Mouse (Mus musculus) heart, embryonic 12.5 days (tissue): ENCODE measurements around the gene Acvr1b. TPM values are rescaled to one million over a fixed set of nuclear protein-coding genes. Genes with fewer than 3 reads are reported as not detected.

Experiments
- ATAC-seq: fragments of 200-750 bp; cut with Nextera tagmentation; 2 replicates; pipeline ENCODE4 v1.8.0; 2017; ENCODE audit warnings: moderate TSS enrichment, moderate library complexity; ENCODE audit not compliant: insufficient number of reproducible peaks, low FRiP score
- H3K27ac ChIP-seq: fragments of 300-500 bp; sonication (generic); 2 replicates; pipeline ENCODE4 v1.5.1; 2016; ENCODE audit warnings: mild to moderate bottlenecking, moderate library complexity; ENCODE audit not compliant: poor library complexity, severe bottlenecking
- H3K27me3 ChIP-seq: fragments of 300-500 bp; sonication (generic); replicated peaks from 2 replicates; pipeline ENCODE4 v1.6.1; 2016; ENCODE audit warnings: mild to moderate bottlenecking, moderate library complexity
- H3K36me3 ChIP-seq: fragments of 300-500 bp; sonication (generic); 2 replicates; pipeline ENCODE4 v1.6.1; 2016; ENCODE audit warnings: mild to moderate bottlenecking, moderate library complexity
- H3K4me1 ChIP-seq: fragments of 300-500 bp; sonication (generic); replicated peaks from 2 replicates; pipeline ENCODE4 v1.6.1; 2016; ENCODE audit warnings: mild to moderate bottlenecking
- H3K4me2 ChIP-seq: fragments of 300-500 bp; sonication (generic); 2 replicates; pipeline ENCODE4 v1.6.1; 2016; ENCODE audit warnings: mild to moderate bottlenecking, moderate library complexity
- H3K4me3 ChIP-seq: fragments of 300-500 bp; sonication (generic); 2 replicates; pipeline ENCODE4 v1.5.1; 2016; ENCODE audit warnings: mild to moderate bottlenecking
- H3K9ac ChIP-seq: fragments of 300-500 bp; sonication (generic); 2 replicates; pipeline ENCODE4 v1.6.1; 2016; ENCODE audit warnings: mild to moderate bottlenecking, moderate library complexity
- H3K9me3 ChIP-seq: fragments of 300-500 bp; sonication (generic); replicated peaks from 2 replicates; pipeline ENCODE4 v1.6.1; 2016; ENCODE audit warnings: mild to moderate bottlenecking, moderate library complexity
- WGBS: fragments of 180-500 bp; shearing (Covaris S2); methylation state at CpG from one replicate; pipeline ENCODE4 v1.1.7; 2016; 5-methylcytosine and 5-hydroxymethylcytosine counted together
- polyA plus RNA-seq: library from polyadenylated mRNA; unstranded; fragments of >200 nt; fragmentation: Nextera tagmentation; extraction: Ambion mirVana; gene quantifications from 2 replicates; pipeline ENCODE4 v1.2.1, GENCODE M21; 2016

The Acvr1b gene
- polyA plus RNA-seq, 1 experiment from 2014 or later, result 6.8 TPM

DNA sequence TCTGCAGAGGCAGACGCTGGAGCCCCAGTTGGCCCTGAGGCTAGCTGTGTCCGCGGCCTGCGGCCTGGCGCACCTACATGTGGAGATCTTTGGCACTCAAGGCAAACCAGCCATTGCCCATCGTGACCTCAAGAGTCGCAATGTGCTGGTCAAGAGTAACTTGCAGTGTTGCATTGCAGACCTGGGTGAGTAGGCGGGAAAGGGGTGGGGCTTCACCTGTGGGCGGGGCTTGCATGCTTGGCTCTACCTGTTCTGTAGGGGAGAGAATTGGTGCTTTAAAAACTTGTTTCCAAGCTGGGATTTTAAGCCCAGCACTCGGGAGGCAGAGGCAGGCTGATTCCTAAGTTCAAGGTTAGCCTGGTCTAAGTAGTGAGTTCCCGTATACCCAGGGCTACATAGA, 36.4 kb upstream of the Acvr1b start:
- H3K36me3 ChIP-seq, result no peaks in the 10 kb centered on the region
- H3K27me3 ChIP-seq, result peaks cover 40% of the 10 kb centered on the region
- 74% methylated on average over 11 of the region's 11 CpGs for WGBS
- H3K4me3 ChIP-seq, result no peak overlapping the region
- peaks cover 48% of the 10 kb centered on the region for H3K4me1 ChIP-seq
- no peaks in the 10 kb centered on the region; the same call in 1 of the 2 replicates for H3K9me3 ChIP-seq
- no peak overlapping the region for H3K27ac ChIP-seq
- H3K4me2 ChIP-seq, result no peak overlapping the region
- ATAC-seq, result no peak
- H3K9ac ChIP-seq, result no peak overlapping the region

DNA sequence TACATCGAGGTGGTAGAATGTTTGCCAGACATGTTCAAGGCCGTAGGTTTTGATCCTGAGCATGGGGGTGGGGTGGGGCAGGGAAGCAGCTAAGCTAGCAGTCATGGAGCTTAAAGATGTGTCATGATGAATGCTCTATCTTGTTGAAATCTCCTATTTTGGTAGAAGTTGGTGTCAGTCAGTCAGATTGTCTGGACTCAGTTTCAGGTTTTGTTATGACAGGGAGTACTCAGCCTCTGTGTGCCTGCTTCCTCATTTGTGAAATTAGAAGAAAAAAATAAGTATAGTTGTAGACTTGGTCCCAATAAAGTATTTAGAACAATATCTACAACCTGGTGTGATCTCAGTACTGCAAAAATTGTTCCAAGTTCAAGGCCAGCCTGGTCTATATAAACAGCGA, 35.2 kb upstream of the Acvr1b start:
- Histone ChIP-seq H3K36me3 (no peaks in the 10 kb centered on the region), H3K4me3 (no peak overlapping the region), H3K27ac (no peak overlapping the region), H3K9ac (no peak overlapping the region), H3K4me2 (no peak overlapping the region), H3K27me3 (peaks cover 34% of the 10 kb centered on the region), H3K4me1 (peaks cover 59% of the 10 kb centered on the region), H3K9me3 (no peaks in the 10 kb centered on the region; the same call in 1 of the 2 replicates)
- no peak for ATAC-seq
- WGBS, result 74% methylated on average over 3 of the region's 3 CpGs

DNA sequence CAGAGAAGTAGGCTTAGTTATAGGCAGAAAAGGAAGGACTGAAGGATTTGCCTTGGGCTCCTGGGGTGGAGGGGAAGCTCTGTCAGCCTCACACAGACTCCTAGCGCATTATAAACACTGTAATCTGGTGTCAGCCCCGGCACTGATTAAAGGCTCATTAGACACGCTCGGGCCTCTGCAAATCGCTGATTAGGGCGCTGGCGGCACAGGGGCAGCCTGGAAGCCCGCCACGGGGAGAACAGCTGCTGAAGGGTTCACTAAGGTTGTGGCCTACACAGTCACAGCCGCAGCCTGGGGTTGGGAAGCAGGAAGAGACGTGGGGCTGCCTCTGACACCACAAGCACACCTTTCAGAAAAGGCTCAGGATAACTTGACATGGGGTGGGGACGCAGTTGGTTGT, 34.0 kb upstream of the Acvr1b start:
- Histone ChIP-seq H3K27me3 (peaks cover 33% of the 10 kb centered on the region), H3K9me3 (no peaks in the 10 kb centered on the region; the same call in 1 of the 2 replicates), H3K9ac (0 out of 2 replicates have a peak overlapping the region, but pooled peaks have one; percentile 28), H3K36me3 (no peaks in the 10 kb centered on the region), H3K4me1 (peaks cover 59% of the 10 kb centered on the region), H3K4me2 (0 out of 2 replicates have a peak overlapping the region, but pooled peaks have one; percentile 11), H3K4me3 (no peak overlapping the region), H3K27ac (no peak overlapping the region)
- 7% methylated on average over 12 of the region's 12 CpGs for WGBS
- ATAC-seq, result no peak

DNA sequence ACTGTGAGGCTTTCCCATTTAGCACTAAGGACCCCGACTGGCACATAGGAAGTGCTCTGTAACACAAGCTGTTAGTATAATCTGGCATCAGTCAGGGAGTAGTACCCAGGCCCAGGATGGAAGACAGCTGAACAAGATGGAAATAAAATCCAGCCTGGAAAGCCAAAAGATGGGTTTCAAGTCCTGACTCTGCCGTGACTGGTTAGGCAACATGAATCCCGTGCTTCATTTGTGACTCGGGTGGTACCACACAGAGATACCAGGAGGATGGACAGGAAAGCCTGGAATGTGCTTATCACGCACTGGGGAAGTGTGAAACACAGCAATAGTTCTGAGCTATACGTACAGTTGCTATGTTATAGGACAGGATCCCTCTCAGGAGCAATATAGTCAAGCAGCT, 33.3 kb upstream of the Acvr1b start:
- no peaks in the 10 kb centered on the region for H3K36me3 ChIP-seq
- peaks cover 26% of the 10 kb centered on the region for H3K27me3 ChIP-seq
- H3K9ac ChIP-seq, result no peak overlapping the region
- 0 out of 2 replicates have a peak overlapping the region, but pooled peaks have one; percentile 9 for H3K27ac ChIP-seq
- no peaks in the 10 kb centered on the region; the same call in 1 of the 2 replicates for H3K9me3 ChIP-seq
- no peak for ATAC-seq
- H3K4me1 ChIP-seq, result peaks cover 63% of the 10 kb centered on the region
- H3K4me2 ChIP-seq, result peak overlapping the region; percentile 13; the same call in 1 of the 2 replicates
- WGBS, result 20% methylated on average over 6 of the region's 6 CpGs
- no peak overlapping the region for H3K4me3 ChIP-seq

DNA sequence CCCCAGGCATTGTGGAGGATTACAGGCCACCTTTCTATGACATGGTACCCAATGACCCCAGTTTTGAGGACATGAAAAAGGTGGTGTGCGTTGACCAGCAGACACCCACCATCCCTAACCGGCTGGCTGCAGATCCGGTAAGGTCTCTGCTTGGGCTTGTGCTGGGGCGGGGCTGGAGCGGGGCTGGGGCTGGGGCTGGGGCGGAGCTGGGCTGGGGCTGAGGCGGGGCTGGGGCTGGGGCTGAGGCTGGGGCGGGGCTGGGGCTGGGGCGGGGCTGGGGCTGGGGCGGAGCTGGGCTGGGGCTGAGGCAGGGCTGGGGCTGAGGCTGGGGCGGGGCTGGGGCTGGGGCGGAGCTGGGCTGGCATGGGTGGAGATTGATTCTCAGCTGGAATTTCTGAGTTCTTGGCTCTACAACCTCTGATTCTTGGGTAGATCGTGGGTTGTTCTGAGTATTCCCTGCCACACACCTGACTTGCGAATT, 32.8 kb upstream of the Acvr1b start:
- Histone ChIP-seq H3K4me2 (peak overlapping the region; percentile 13; the same call in 1 of the 2 replicates), H3K9ac (no peak overlapping the region), H3K4me1 (peaks cover 66% of the 10 kb centered on the region), H3K9me3 (no peaks in the 10 kb centered on the region; the same call in 1 of the 2 replicates), H3K27me3 (peaks cover 21% of the 10 kb centered on the region), H3K36me3 (no peaks in the 10 kb centered on the region), H3K27ac (no peak overlapping the region), H3K4me3 (no peak overlapping the region)
- WGBS, result 5% methylated on average over 10 of the region's 14 CpGs
- peak; percentile 86 for ATAC-seq

DNA sequence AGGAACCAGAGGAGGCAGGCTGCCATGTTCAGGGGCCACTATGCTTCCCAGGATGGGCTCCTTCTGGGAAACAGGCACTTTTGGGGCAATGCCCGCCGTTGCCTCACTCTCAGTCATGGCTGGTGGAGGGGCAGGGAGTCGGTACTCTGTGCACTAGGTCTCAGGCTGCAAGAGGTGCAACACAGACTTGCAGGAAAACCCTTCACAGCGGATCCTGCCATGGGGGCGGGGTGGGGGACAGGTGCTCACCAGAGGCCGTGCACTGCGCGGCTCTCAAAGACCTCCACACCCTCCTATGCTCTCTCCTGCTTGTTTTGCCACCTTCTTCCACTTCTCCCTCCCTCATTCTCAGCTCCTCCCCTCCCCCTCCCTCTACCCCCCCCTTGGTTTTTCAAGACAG, 31.2 kb upstream of the Acvr1b start:
- WGBS, result 52% methylated on average over 8 of the region's 8 CpGs
- H3K4me1 ChIP-seq, result peaks cover 82% of the 10 kb centered on the region
- 0 out of 2 replicates have a peak overlapping the region, but pooled peaks have one; percentile 47 for H3K4me2 ChIP-seq
- H3K27me3 ChIP-seq, result peaks cover 11% of the 10 kb centered on the region
- H3K27ac ChIP-seq, result no peak overlapping the region
- H3K4me3 ChIP-seq, result no peak overlapping the region
- no peaks in the 10 kb centered on the region for H3K36me3 ChIP-seq
- ATAC-seq, result no peak
- H3K9me3 ChIP-seq, result no peaks in the 10 kb centered on the region
- H3K9ac ChIP-seq, result no peak overlapping the region

DNA sequence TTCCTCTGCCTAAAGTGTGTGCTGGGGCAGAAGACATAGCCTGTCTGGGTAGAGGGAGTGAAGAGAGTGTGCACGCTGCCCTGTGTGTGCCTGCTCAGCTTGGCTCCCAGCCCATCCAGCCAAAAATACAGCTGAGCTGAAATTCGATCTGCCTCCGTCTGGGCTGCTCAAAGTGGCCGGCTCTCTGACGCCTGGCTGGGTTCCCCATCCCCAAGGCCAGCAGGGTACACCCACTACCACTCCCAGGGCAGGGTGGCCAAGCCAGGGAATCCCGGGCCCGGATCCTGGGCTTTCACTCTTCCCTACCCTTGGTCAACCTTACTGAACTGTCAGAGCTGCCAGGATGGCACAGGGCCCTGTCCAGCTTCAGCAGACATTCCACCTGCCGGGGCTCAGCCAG, 30.4 kb upstream of the Acvr1b start:
- Histone ChIP-seq H3K27me3 (0 out of 2 replicates have a peak, but pooled peaks cover 4% of the 10 kb centered on the region), H3K4me3 (no peak overlapping the region), H3K27ac (peak overlapping the region; percentile 55), H3K36me3 (no peaks in the 10 kb centered on the region), H3K4me2 (peak overlapping the region; percentile 47), H3K9ac (no peak overlapping the region), H3K4me1 (peaks cover 84% of the 10 kb centered on the region), H3K9me3 (no peaks in the 10 kb centered on the region)
- ATAC-seq, result peak; percentile 12; the same call in 1 of the 2 replicates
- 17% methylated on average over 8 of the region's 8 CpGs for WGBS

DNA sequence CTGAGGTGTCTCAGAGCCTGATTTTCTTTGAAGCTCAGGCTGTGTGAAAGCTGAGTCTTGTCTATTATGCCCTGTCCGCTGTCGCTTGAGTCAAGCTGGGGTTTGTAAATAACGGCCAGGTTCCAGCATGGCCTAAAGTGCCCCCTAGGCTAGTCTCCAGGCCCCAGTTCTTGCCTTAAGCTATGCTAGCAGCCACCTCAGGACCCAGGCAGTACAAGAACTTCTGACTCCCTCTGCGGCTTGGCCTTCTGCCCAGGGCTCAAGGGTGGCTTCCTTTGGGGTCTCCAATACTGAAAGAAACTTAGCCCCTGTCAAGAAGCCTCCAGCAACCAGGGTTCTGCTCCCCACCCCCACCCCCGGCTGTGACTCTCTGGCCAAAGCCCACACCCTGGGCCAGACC, 29.7 kb upstream of the Acvr1b start:
- no peak for ATAC-seq
- Histone ChIP-seq H3K9ac (no peak overlapping the region), H3K27me3 (0 out of 2 replicates have a peak, but pooled peaks cover 3% of the 10 kb centered on the region), H3K36me3 (no peaks in the 10 kb centered on the region), H3K27ac (no peak overlapping the region), H3K4me2 (no peak overlapping the region), H3K4me1 (peaks cover 82% of the 10 kb centered on the region), H3K4me3 (no peak overlapping the region), H3K9me3 (no peaks in the 10 kb centered on the region)
- 81% methylated on average over 5 of the region's 5 CpGs for WGBS

DNA sequence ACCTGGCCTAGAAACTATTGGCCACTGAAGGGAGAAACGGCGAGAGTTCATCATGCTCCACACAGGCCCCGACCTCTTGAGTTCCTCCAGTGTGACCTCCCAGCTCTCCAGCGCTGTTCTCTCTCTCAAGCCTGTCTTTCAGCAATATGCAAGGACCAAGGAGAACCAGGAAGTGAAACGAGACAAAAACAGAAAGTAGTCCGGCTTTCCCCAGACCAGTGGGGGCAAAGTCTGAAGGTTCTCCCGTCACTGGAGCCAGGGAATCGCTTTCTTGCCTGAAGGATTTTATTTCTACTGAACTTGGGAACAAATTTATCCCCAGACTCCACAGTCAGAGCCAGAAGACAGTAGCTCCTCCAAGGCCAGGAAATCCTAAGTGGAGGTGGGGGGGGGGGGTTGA, 29.1 kb upstream of the Acvr1b start:
- peak overlapping the region; percentile 58; the same call in 1 of the 2 replicates for H3K4me2 ChIP-seq
- H3K4me3 ChIP-seq, result no peak overlapping the region
- no peaks in the 10 kb centered on the region for H3K36me3 ChIP-seq
- H3K27me3 ChIP-seq, result no peaks in the 10 kb centered on the region
- no peak overlapping the region for H3K9ac ChIP-seq
- 76% methylated on average over 8 of the region's 8 CpGs for WGBS
- ATAC-seq, result no peak
- no peak overlapping the region for H3K27ac ChIP-seq
- no peaks in the 10 kb centered on the region for H3K9me3 ChIP-seq
- peaks cover 76% of the 10 kb centered on the region for H3K4me1 ChIP-seq

DNA sequence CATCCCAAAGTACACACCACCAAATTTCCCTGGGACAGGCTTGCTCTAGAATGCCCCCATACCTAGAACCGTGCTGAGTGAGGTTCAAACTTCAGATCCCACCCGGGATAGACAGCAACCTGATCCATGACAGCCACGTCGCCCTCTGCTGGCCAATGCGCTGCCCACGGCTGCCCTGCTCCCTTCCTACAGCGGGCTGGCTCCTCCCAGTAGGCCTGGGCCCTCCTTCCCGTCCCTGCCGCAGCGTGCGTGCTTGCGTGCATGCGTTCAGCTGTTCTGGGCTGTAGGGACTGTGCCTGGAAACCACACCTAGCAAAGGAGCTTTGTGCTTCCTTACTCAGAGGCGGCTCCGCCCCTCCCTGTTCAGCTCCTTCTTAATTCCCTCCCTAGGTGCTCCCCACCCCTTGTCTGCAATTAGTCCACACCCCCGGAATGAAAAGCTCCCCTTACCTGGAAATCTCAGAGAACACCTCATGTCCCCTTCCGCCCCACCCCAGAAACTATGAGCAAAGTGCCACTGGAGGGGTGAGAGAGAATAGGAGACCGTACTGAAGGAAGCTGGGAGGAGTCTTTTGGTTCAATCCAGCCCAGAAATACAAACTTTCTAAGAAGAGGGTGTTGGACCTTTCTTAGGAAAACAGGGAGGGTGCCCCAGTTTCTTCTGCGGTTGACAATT, 28.3 kb upstream of the Acvr1b start:
- Histone ChIP-seq H3K9ac (peak overlapping the region; percentile 53; the same call in 1 of the 2 replicates), H3K4me2 (peak overlapping the region; percentile 58), H3K4me3 (0 out of 2 replicates have a peak overlapping the region, but pooled peaks have one; percentile 3), H3K27me3 (no peaks in the 10 kb centered on the region), H3K27ac (no peak overlapping the region), H3K9me3 (no peaks in the 10 kb centered on the region), H3K36me3 (no peaks in the 10 kb centered on the region), H3K4me1 (peaks cover 68% of the 10 kb centered on the region)
- ATAC-seq, result peak; percentile 85
- WGBS, result 11% methylated on average over 19 of the region's 19 CpGs

DNA sequence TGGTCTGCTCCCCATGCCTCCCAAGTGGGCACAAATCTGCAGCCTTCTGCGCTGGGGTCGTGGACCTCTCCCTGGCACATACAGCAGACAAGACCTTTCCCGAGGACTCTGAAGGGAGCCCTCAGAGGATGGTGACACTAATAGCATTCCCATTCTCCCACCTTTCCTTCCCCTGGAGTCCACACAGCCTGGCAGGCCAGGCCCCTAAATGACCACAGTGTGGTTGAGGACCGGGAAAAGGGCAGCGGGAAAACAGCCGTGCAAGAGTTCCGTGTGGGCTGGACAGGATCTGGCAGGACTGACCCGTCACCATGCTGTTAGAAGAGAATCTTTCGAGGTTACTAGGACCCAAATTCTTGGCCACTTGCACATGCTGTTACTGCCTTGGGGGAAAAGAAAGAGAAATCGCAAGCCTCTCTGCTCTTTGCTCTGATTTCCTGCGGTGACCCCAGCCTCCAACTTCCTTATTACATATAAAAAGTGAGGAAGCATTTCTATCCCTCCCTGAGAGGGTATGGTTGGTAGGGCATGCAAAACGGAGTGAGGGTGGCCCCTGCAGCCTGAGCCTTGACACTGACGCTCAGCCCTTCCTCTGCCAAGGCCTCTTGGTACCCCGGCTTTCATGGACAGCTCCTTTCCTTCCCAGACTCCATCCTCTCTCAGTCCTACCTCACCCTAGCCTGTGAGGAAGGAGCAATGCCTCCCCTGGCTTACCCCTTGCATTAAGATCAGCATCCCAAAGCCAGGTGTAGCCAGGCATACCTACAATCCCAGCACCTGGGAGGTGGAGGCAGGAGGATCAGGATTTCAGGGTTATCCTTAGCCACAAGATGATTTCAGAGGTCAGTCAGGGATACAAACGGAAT, 27.5 kb upstream of the Acvr1b start:
- WGBS, result 53% methylated on average over 15 of the region's 15 CpGs
- Histone ChIP-seq H3K4me2 (no peak overlapping the region), H3K27ac (no peak overlapping the region), H3K4me3 (no peak overlapping the region), H3K9ac (peak overlapping the region; percentile 53; the same call in 1 of the 2 replicates), H3K9me3 (no peaks in the 10 kb centered on the region), H3K27me3 (no peaks in the 10 kb centered on the region), H3K4me1 (peaks cover 62% of the 10 kb centered on the region), H3K36me3 (no peaks in the 10 kb centered on the region)
- ATAC-seq, result no peak
